8 mouse cellular contexts compared by ENCODE assay signal in the genomic region with DNA sequence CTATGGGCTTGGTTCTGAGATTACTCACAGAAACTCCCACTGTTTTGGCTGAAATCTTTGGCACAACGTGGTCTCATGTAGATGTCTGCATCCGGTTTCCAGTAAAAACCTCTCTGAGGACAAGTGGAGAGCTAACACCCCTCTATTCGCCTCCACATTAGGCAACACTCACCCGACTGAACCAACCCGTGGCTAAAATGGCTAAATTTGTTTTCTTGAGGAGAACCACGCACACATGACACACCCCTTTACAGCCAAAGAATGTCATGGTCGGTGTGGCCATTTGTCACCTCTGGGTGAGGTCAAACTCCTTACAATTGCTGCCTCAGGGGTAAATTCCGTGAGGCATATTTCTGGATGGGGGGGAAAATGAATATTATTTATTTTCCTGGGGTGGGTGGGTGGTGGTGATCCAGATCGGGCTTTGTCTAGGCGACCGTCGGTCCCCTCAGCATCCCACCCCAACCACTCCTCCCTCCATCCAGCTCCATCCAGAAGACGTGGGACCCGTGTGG. TPM values are rescaled to one million over a fixed set of nuclear protein-coding genes. Genes with fewer than 3 reads are reported as not detected.
DNase-seq lines count a peak whose midpoint lies in the region; ATAC-seq and TF ChIP-seq lines count a peak whose summit lies in the region.

No protein-coding gene starts in this region.

- H3K9ac ChIP-seq in heart, embryonic 13.5 days, result peak overlapping the region; percentile 82
- peak overlapping the region; percentile 87 for H3K9ac ChIP-seq in liver, embryonic 13.5 days
- peak overlapping the region; percentile 79 for H3K9ac ChIP-seq in stomach, postnatal 0 days (ENCODE audit: low read length)

- TF ChIP-seq POLR2A in bone marrow macrophage, adult 2 months (IDR thresholded peaks at IDR 0.05; ENCODE audit: borderline replicate concordance, low read depth, low read length), result no peak

- H3K36me3 ChIP-seq in heart, embryonic 13.5 days, result no peaks in the 10 kb centered on the region
- no peaks in the 10 kb centered on the region for H3K36me3 ChIP-seq in liver, embryonic 13.5 days
- H3K36me3 ChIP-seq in stomach, postnatal 0 days (ENCODE audit: control insufficient read depth, insufficient read depth, low read length), result no peaks in the 10 kb centered on the region

- TF ChIP-seq CTCF in bone marrow macrophage, adult 2 months (IDR thresholded peaks at IDR 0.05; ENCODE audit: low read depth, low read length), result no peak
- TF ChIP-seq CTCF in stomach, postnatal 0 days (IDR thresholded peaks at IDR 0.05; ENCODE audit: low read depth), result no peak

- peak overlapping the region; percentile 60 for H3K27ac ChIP-seq in bone marrow macrophage, adult 2 months (ENCODE audit: insufficient read depth, low read depth, low read length)
- peak overlapping the region; percentile 97 for H3K27ac ChIP-seq in heart, embryonic 13.5 days (replicated peaks)
- H3K27ac ChIP-seq in liver, embryonic 13.5 days, result peak overlapping the region; percentile 83
- peak overlapping the region; percentile 92 for H3K27ac ChIP-seq in stomach, postnatal 0 days (replicated peaks)

- H3K4me2 ChIP-seq in heart, embryonic 13.5 days, result peak overlapping the region; percentile 80
- H3K4me2 ChIP-seq in liver, embryonic 13.5 days, result peak overlapping the region; percentile 89
- peak overlapping the region; percentile 78 for H3K4me2 ChIP-seq in stomach, postnatal 0 days (replicated peaks; ENCODE audit: low read depth)

- no peak for TF ChIP-seq EP300 in stomach, postnatal 0 days (optimal IDR thresholded peaks at IDR 0.05)

- intact Hi-C loops in left cerebral cortex, postnatal 14 days (cut with DNase I), result no loop called here

- H3K27me3 ChIP-seq in heart, embryonic 13.5 days (replicated peaks), result no peaks in the 10 kb centered on the region
- no peaks in the 10 kb centered on the region for H3K27me3 ChIP-seq in liver, embryonic 13.5 days
- no peaks in the 10 kb centered on the region for H3K27me3 ChIP-seq in stomach, postnatal 0 days (ENCODE audit: control insufficient read depth, insufficient read depth, low read length)

- peaks cover 18% of the 10 kb centered on the region for H3K4me1 ChIP-seq in bone marrow macrophage, adult 2 months (ENCODE audit: control insufficient read depth, insufficient read depth, low read length)
- peaks cover 19% of the 10 kb centered on the region for H3K4me1 ChIP-seq in heart, embryonic 13.5 days
- H3K4me1 ChIP-seq in liver, embryonic 13.5 days (replicated peaks), result peaks cover 37% of the 10 kb centered on the region
- H3K4me1 ChIP-seq in stomach, postnatal 0 days (replicated peaks; ENCODE audit: control insufficient read depth, insufficient read depth), result no peaks in the 10 kb centered on the region; the same call in 1 of the 2 replicates

- WGBS in heart, embryonic 13.5 days, result 29% methylated on average over 14 of the region's 14 CpGs
- 22% methylated on average over 14 of the region's 14 CpGs for WGBS in liver, embryonic 13.5 days (ENCODE audit: insufficient replicate concordance)
- 19% methylated on average over 14 of the region's 14 CpGs for WGBS in stomach, postnatal 0 days

- ATAC-seq in heart, embryonic 13.5 days (ENCODE audit: extremely low read depth, insufficient number of reproducible peaks, low FRiP score, low TSS enrichment), result no peak
- peak; percentile 2; the same call in 1 of the 2 replicates for ATAC-seq in liver, embryonic 13.5 days (ENCODE audit: low read depth)
- ATAC-seq in stomach, postnatal 0 days (ENCODE audit: low FRiP score, low TSS enrichment), result no peak; the same call in 1 of the 2 replicates

- H3K9me3 ChIP-seq in heart, embryonic 13.5 days, result no peaks in the 10 kb centered on the region
- no peaks in the 10 kb centered on the region for H3K9me3 ChIP-seq in liver, embryonic 13.5 days (replicated peaks)
- no peaks in the 10 kb centered on the region for H3K9me3 ChIP-seq in stomach, postnatal 0 days (ENCODE audit: control insufficient read depth, low read length)

- peak overlapping the region; percentile 68 for H3K4me3 ChIP-seq in bone marrow macrophage, adult 2 months (ENCODE audit: insufficient read depth, low read length)
- peak overlapping the region; percentile 58 for H3K4me3 ChIP-seq in heart, embryonic 13.5 days
- H3K4me3 ChIP-seq in liver, embryonic 13.5 days (replicated peaks), result peak overlapping the region; percentile 73
- peak overlapping the region; percentile 52 for H3K4me3 ChIP-seq in stomach, postnatal 0 days (ENCODE audit: low read depth, low read length)

- DNase-seq in kidney, adult 9 months, result peak; percentile 24
- no peak for DNase-seq in kidney, adult 8-10 months
- no peak for DNase-seq in liver, embryonic 13.5 days
- no peak for DNase-seq in stomach, postnatal 0 days (ENCODE audit: low spot score)
- no peak for DNase-seq in left cerebral cortex, postnatal 14 days (ENCODE audit: low spot score in 2 of 2)
- DNase-seq in gastrocnemius, adult 18-20 months (ENCODE audit: low spot score), result no peak

RNA-seq across cellular contexts. Expression of a gene that starts 9.5 kb away (rescaled TPM):
- polyA plus RNA-seq in bone marrow macrophage, adult 2 months (2012; ENCODE audit: insufficient read depth, insufficient read length, missing spikeins), result 80.7 and 83.9 TPM in 2 replicates
- 115 and 119 TPM in 2 replicates for polyA plus RNA-seq in heart, embryonic 13.5 days (2015; fragmentation: Nextera tagmentation; extraction: Ambion mirVana)
- 33.8 and 45.3 TPM in 2 replicates for polyA plus RNA-seq in liver, embryonic 13.5 days (2015; fragmentation: Nextera tagmentation; extraction: Ambion mirVana)
- polyA plus RNA-seq in stomach, postnatal 0 days (2015; fragmentation: Nextera tagmentation; extraction: Ambion mirVana), result 55.3 and 63.0 TPM in 2 replicates
- total RNA-seq in left cerebral cortex, postnatal 14 days (2021), result 10 to 100 TPM; 60.6 to 69.2 TPM
- 100 to 1,000 TPM in 1 of 2 experiments, 10 to 100 TPM in 1; 93.4 to 242 TPM for total RNA-seq in gastrocnemius, adult 18-20 months (2021)
